ENCODE assay signal across 24 mouse cellular contexts in genomic region chr5:99868286-99868685, GRCm38 (mm10). TPM values are rescaled to one million over a fixed set of nuclear protein-coding genes. Genes with fewer than 3 reads are reported as not detected.
DNase-seq lines count a peak whose midpoint lies in the region; ATAC-seq and TF ChIP-seq lines count a peak whose summit lies in the region.
"Had no signal": no experiment of that assay in that cellular context is flagged by ENCODE, and none has a peak within 500 bp of the region (broad histone marks: within the 10 kb centered on the region; RNA-seq: fewer than 3 reads in every experiment).

No protein-coding gene starts in this region.

- no peaks in the 10 kb centered on the region for H3K4me1 ChIP-seq in heart, embryonic 11.5 days (ENCODE audit: control insufficient read depth, insufficient read depth, low read length)
- peaks cover 16% of the 10 kb centered on the region for H3K4me1 ChIP-seq in testis, adult 2 months (ENCODE audit: control insufficient read depth, insufficient read depth, low read length)
- no peaks in the 10 kb centered on the region for H3K4me1 ChIP-seq in intestine, postnatal 0 days (replicated peaks; ENCODE audit: control insufficient read depth, insufficient read depth, low read length)
- H3K4me1 ChIP-seq in hindbrain, embryonic 11.5 days (replicated peaks; ENCODE audit: control insufficient read depth, insufficient read depth, low read length) = no peaks in the 10 kb centered on the region
- H3K4me1 ChIP-seq: embryonic facial prominence, embryonic 12.5 days; forebrain, embryonic 13.5 days had no signal

- no peaks in the 10 kb centered on the region for H3K9me3 ChIP-seq in heart, embryonic 11.5 days (replicated peaks; ENCODE audit: control insufficient read depth, low read length)
- no peaks in the 10 kb centered on the region for H3K9me3 ChIP-seq in intestine, postnatal 0 days (ENCODE audit: control insufficient read depth)
- H3K9me3 ChIP-seq in hindbrain, embryonic 11.5 days (ENCODE audit: control insufficient read depth, low read length) = no peaks in the 10 kb centered on the region
- H3K9me3 ChIP-seq: embryonic facial prominence, embryonic 10.5 days; embryonic facial prominence, embryonic 12.5 days; forebrain, embryonic 13.5 days; forebrain, embryonic 15.5 days had no signal

- no peak overlapping the region for H3K4me3 ChIP-seq in heart, embryonic 11.5 days (ENCODE audit: low read depth, low read length)
- peak overlapping the region; percentile 43 for H3K4me3 ChIP-seq in testis, adult 2 months (ENCODE audit: control insufficient read depth, low read depth, low read length)
- H3K4me3 ChIP-seq in intestine, postnatal 0 days (ENCODE audit: low read depth, low read length) = no peak overlapping the region
- H3K4me3 ChIP-seq in hindbrain, embryonic 11.5 days (ENCODE audit: low read depth, low read length) = no peak overlapping the region
- H3K4me3 ChIP-seq: embryonic facial prominence, embryonic 10.5 days; embryonic facial prominence, embryonic 12.5 days; forebrain, embryonic 13.5 days; forebrain, embryonic 15.5 days had no signal

- H3K27me3 ChIP-seq in heart, embryonic 11.5 days (ENCODE audit: control insufficient read depth, insufficient read depth, low read length) = no peaks in the 10 kb centered on the region
- H3K27me3 ChIP-seq in testis, adult 2 months (ENCODE audit: control insufficient read depth, insufficient read depth, low read length) = no peaks in the 10 kb centered on the region
- H3K27me3 ChIP-seq in intestine, postnatal 0 days (replicated peaks; ENCODE audit: control insufficient read depth, insufficient read depth, low read length) = no peaks in the 10 kb centered on the region
- no peaks in the 10 kb centered on the region for H3K27me3 ChIP-seq in hindbrain, embryonic 11.5 days (ENCODE audit: control insufficient read depth, insufficient read depth, low read length)
- H3K27me3 ChIP-seq: CH12.LX; embryonic facial prominence, embryonic 12.5 days; forebrain, embryonic 13.5 days; forebrain, embryonic 15.5 days had no signal

- no peak for ATAC-seq in heart, embryonic 11.5 days (replicated peaks; ENCODE audit: insufficient number of reproducible peaks, low FRiP score, low TSS enrichment)
- ATAC-seq in intestine, postnatal 0 days = no peak
- no peak for ATAC-seq in hindbrain, embryonic 11.5 days (ENCODE audit: low FRiP score)
- ATAC-seq: CD4-positive, CD25-positive, alpha-beta regulatory T cell, adult 4 months; forebrain, embryonic 13.5 days; forebrain, embryonic 15.5 days; forebrain, postnatal 0 days had no signal

- DNase-seq in heart, adult 11 months = peak; percentile 63
- no peak for DNase-seq in testis, postnatal 10 days (ENCODE audit: low spot score)
- peak; percentile 18 for DNase-seq in ZHBTc4 (ENCODE audit: low read depth, low spot score)
- DNase-seq in hindbrain, embryonic 11.5 days (ENCODE audit: low spot score) = no peak
- DNase-seq: adrenal gland, adult 2 months; adrenal gland, postnatal 10 days; adrenal gland, postnatal 25 days; B cell, adult 2 months; cerebellum, adult 11 months; cerebellum, adult 18-20 months; cerebellum, adult 8-10 months; cerebellum, adult 9-11 months; cerebellum, postnatal 14 days; forebrain, postnatal 0 days had no signal

- TF ChIP-seq CTCF in testis, adult 2 months (IDR thresholded peaks at IDR 0.05; ENCODE audit: control insufficient read depth, insufficient read depth, insufficient replicate concordance, low read depth, low read length) = peak; percentile 18; the same call in 1 of the 2 replicates
- TF ChIP-seq CTCF in intestine, postnatal 0 days (IDR thresholded peaks at IDR 0.05; ENCODE audit: low read depth) = no peak

- no peak overlapping the region for H3K4me2 ChIP-seq in heart, embryonic 11.5 days
- no peak overlapping the region for H3K4me2 ChIP-seq in intestine, postnatal 0 days (replicated peaks; ENCODE audit: low read depth)
- no peak overlapping the region for H3K4me2 ChIP-seq in hindbrain, embryonic 11.5 days (replicated peaks; ENCODE audit: low read depth, low read length)
- H3K4me2 ChIP-seq: embryonic facial prominence, embryonic 12.5 days; forebrain, embryonic 13.5 days; forebrain, embryonic 15.5 days had no signal

- peak; percentile 49; the same call in 1 of the 2 replicates for TF ChIP-seq POLR2A in testis, adult 2 months (IDR thresholded peaks at IDR 0.05; ENCODE audit: control insufficient read depth, low read depth, low read length)

- no peak overlapping the region for H3K9ac ChIP-seq in heart, embryonic 11.5 days (ENCODE audit: low read depth, low read length)
- no peak overlapping the region for H3K9ac ChIP-seq in intestine, postnatal 0 days (ENCODE audit: low read depth, low read length)
- H3K9ac ChIP-seq in hindbrain, embryonic 11.5 days (ENCODE audit: low read depth, low read length) = no peak overlapping the region
- H3K9ac ChIP-seq: embryonic facial prominence, embryonic 12.5 days; forebrain, embryonic 13.5 days; forebrain, embryonic 15.5 days; forebrain, postnatal 0 days had no signal

- H3K27ac ChIP-seq in heart, embryonic 11.5 days (ENCODE audit: low read depth, low read length) = no peak overlapping the region
- no peak overlapping the region for H3K27ac ChIP-seq in testis, adult 2 months (ENCODE audit: control insufficient read depth, insufficient read depth, low read depth, low read length)
- H3K27ac ChIP-seq in intestine, postnatal 0 days (ENCODE audit: low read depth, low read length) = no peak overlapping the region
- H3K27ac ChIP-seq in hindbrain, embryonic 11.5 days (ENCODE audit: low read depth, low read length) = no peak overlapping the region
- H3K27ac ChIP-seq: embryonic facial prominence, embryonic 10.5 days; embryonic facial prominence, embryonic 12.5 days; forebrain, embryonic 13.5 days; forebrain, embryonic 15.5 days had no signal

- no peaks in the 10 kb centered on the region for H3K36me3 ChIP-seq in heart, embryonic 11.5 days (ENCODE audit: control insufficient read depth, insufficient read depth, low read length)
- H3K36me3 ChIP-seq in testis, adult 2 months (ENCODE audit: control insufficient read depth, insufficient read depth, low read length) = no peaks in the 10 kb centered on the region
- no peaks in the 10 kb centered on the region for H3K36me3 ChIP-seq in intestine, postnatal 0 days (ENCODE audit: control insufficient read depth, insufficient read depth)
- H3K36me3 ChIP-seq in hindbrain, embryonic 11.5 days (ENCODE audit: control insufficient read depth, insufficient read depth, low read length) = no peaks in the 10 kb centered on the region
- H3K36me3 ChIP-seq: embryonic facial prominence, embryonic 10.5 days; embryonic facial prominence, embryonic 12.5 days; forebrain, embryonic 15.5 days had no signal

- WGBS in heart, embryonic 11.5 days (ENCODE audit: insufficient replicate concordance) = 80% methylated on average over 17 of the region's 17 CpGs
- 91% methylated on average over 17 of the region's 17 CpGs for WGBS in intestine, postnatal 0 days
- WGBS in hindbrain, embryonic 11.5 days = 92% methylated on average over 17 of the region's 17 CpGs

RNA-seq across cellular contexts. Expression of gene Vamp9, which starts 37.8 kb away (rescaled TPM):
- 0.64 and 0.72 TPM in 2 replicates for polyA plus RNA-seq in heart, embryonic 11.5 days (2014; fragmentation: Nextera tagmentation; extraction: Ambion mirVana)
- 2.9 and 3.7 TPM in 2 replicates for polyA plus RNA-seq in testis, adult 2 months (2012; rRNA removed)
- polyA plus RNA-seq in intestine, postnatal 0 days (2015; fragmentation: Nextera tagmentation; extraction: Ambion mirVana) = 0.31 TPM in 1 of 2 replicates, not detected in the other
- 0.24 and 0.60 TPM in 2 replicates for polyA plus RNA-seq in hindbrain, embryonic 11.5 days (2014; fragmentation: Nextera tagmentation; extraction: Ambion mirVana)
- polyA plus RNA-seq: embryonic facial prominence, embryonic 10.5 days; embryonic facial prominence, embryonic 14.5 days had no signal

Comparison
In these comparisons a context has a peak if more than half of its experiments do, and no peak if none do; other contexts are left out.
1. DNase-seq: peak in heart, adult 11 months (single experiment) and ZHBTc4 (single experiment); none in testis, postnatal 10 days (single experiment) and hindbrain, embryonic 11.5 days (single experiment).